Mouse (Mus musculus): Measurements from ENCODE around the gene Slc8a1. TPM values are rescaled to one million over a fixed set of nuclear protein-coding genes. Genes with fewer than 3 reads are reported as not detected.

The Slc8a1 gene
- total and polyA plus RNA-seq, 3 experiments, result 0.11 TPM; not detected in 2

DNA sequence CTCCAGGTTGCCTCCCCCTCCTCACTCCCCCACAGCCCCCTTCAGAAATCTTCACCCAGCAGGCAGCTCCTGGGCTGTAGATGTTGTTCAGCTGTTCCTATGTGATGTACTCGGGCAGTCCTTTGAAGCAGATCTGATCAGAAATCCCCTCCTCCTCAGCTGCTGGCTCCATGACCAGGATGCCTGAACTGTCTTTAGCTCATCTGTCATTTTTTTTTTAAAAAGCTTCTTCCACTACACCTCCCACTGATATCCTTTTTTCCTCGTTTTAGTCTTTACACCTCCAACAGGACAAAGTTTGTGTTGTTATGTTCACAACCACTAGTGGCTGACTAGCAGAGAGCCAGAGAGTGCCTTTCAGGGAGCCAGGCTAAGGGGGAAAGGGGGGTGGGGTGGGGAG lies 69.7 kb downstream of the Slc8a1 start:
- TF ChIP-seq TAL1 (conservative IDR thresholded peaks at IDR 0.05; ENCODE audit: low read depth, low read length) (no peak), POLR2AphosphoS5 (IDR thresholded peaks at IDR 0.05; ENCODE audit: insufficient replicate concordance, low read depth, low read length) (no peak), CTCF (IDR thresholded peaks at IDR 0.05; ENCODE audit: low read depth, low read length) (no peak), GATA2 (IDR thresholded peaks at IDR 0.05; ENCODE audit: borderline replicate concordance, low read depth, low read length) (no peak), GATA1 (IDR thresholded peaks at IDR 0.05; ENCODE audit: borderline replicate concordance, low read length) (no peak)
- Histone ChIP-seq H3K36me3 (replicated peaks) (no peaks in the 10 kb centered on the region), H3K27me3 (ENCODE audit: insufficient read depth, low read length) (no peaks in the 10 kb centered on the region), H3K4me1 (ENCODE audit: insufficient read depth, low read depth, low read length) (no peaks in the 10 kb centered on the region), H3K4me3 (ENCODE audit: low read depth, low read length) (no peak overlapping the region), H3K9me3 (replicated peaks) (peaks cover 36% of the 10 kb centered on the region)
- DNase-seq (ENCODE audit: low spot score) (no peak), ATAC-seq (ENCODE audit: extremely low read depth, insufficient number of reproducible peaks, low FRiP score, poor library complexity, severe bottlenecking) (no peak)

- H3K4me3 ChIP-seq (ENCODE audit: low read depth, low read length), result no peak overlapping the region
- H3K36me3 ChIP-seq (replicated peaks), result no peaks in the 10 kb centered on the region
- H3K4me1 ChIP-seq (ENCODE audit: insufficient read depth, low read depth, low read length), result no peaks in the 10 kb centered on the region
- DNase-seq (ENCODE audit: low spot score) (no peak), ATAC-seq (ENCODE audit: extremely low read depth, insufficient number of reproducible peaks, low FRiP score, poor library complexity, severe bottlenecking) (no peak)
- no peaks in the 10 kb centered on the region for H3K27me3 ChIP-seq (ENCODE audit: insufficient read depth, low read length)
- H3K9me3 ChIP-seq (replicated peaks), result peaks cover 36% of the 10 kb centered on the region
- TF ChIP-seq TAL1 (conservative IDR thresholded peaks at IDR 0.05; ENCODE audit: low read depth, low read length), result no peak
- TF ChIP-seq GATA2 (IDR thresholded peaks at IDR 0.05; ENCODE audit: borderline replicate concordance, low read depth, low read length), result no peak
- TF ChIP-seq POLR2AphosphoS5 (IDR thresholded peaks at IDR 0.05; ENCODE audit: insufficient replicate concordance, low read depth, low read length), result no peak
- no peak for TF ChIP-seq GATA1 (IDR thresholded peaks at IDR 0.05; ENCODE audit: borderline replicate concordance, low read length)
- no peak for TF ChIP-seq CTCF (IDR thresholded peaks at IDR 0.05; ENCODE audit: low read depth, low read length)
Observed at GRCm38 (mm10) chr17:81667935-81668334, 70.2 kb downstream of the Slc8a1 start.

DNA sequence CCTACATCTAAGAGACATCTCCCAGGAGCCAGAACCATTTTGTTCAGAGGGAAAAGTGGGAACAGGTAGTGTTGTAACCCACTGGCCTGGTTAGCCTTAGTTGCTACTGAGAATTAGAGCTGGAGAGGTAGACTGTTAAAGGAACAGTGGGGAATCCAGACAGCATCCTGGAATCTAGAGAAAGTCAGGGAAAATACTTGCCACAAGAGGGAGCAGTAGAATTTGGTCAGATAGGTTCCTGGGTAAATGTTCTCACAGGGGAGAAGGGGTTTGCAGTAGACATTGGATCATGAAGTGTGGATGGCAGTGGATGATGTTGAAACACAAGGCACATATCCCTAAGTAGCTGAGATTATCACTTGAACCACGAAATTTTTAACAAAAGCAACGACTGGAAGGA lies 71.6 kb downstream of the Slc8a1 start:
- Histone ChIP-seq H3K27me3 (ENCODE audit: insufficient read depth, low read length) (no peaks in the 10 kb centered on the region), H3K9me3 (replicated peaks) (peaks cover 29% of the 10 kb centered on the region), H3K36me3 (replicated peaks) (no peaks in the 10 kb centered on the region), H3K4me1 (ENCODE audit: insufficient read depth, low read depth, low read length) (no peaks in the 10 kb centered on the region), H3K4me3 (ENCODE audit: low read depth, low read length) (no peak overlapping the region)
- ATAC-seq (ENCODE audit: extremely low read depth, insufficient number of reproducible peaks, low FRiP score, poor library complexity, severe bottlenecking) (no peak), DNase-seq (ENCODE audit: low spot score) (no peak)
- TF ChIP-seq POLR2AphosphoS5 (IDR thresholded peaks at IDR 0.05; ENCODE audit: insufficient replicate concordance, low read depth, low read length) (no peak), GATA1 (IDR thresholded peaks at IDR 0.05; ENCODE audit: borderline replicate concordance, low read length) (no peak), CTCF (IDR thresholded peaks at IDR 0.05; ENCODE audit: low read depth, low read length) (no peak), TAL1 (conservative IDR thresholded peaks at IDR 0.05; ENCODE audit: low read depth, low read length) (no peak), GATA2 (IDR thresholded peaks at IDR 0.05; ENCODE audit: borderline replicate concordance, low read depth, low read length) (no peak)

DNA sequence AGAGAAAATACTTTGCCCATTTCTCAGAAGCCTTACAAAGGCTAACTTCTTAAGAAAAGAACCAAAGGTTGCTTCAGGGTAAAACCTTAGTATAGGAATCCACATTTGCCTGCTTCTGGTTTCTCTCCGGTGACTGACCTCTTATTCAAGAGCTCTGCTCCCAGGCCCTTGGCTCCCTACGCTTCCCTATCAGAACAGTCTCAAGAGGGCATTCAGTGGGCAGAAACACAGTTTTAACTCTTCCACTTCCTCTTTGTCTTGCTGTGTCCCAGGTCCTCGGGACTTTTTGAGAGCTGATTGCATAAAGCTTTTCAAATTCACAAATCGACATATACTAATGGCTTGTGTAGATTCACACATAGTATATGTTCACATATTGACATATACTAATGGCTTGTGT lies 73.3 kb downstream of the Slc8a1 start:
- Histone ChIP-seq H3K27me3 (ENCODE audit: insufficient read depth, low read length) (no peaks in the 10 kb centered on the region), H3K9me3 (replicated peaks) (peaks cover 21% of the 10 kb centered on the region)
- TF ChIP-seq POLR2AphosphoS5 (IDR thresholded peaks at IDR 0.05; ENCODE audit: insufficient replicate concordance, low read depth, low read length) (no peak), TAL1 (conservative IDR thresholded peaks at IDR 0.05; ENCODE audit: low read depth, low read length) (no peak), GATA1 (IDR thresholded peaks at IDR 0.05; ENCODE audit: borderline replicate concordance, low read length) (no peak), CTCF (IDR thresholded peaks at IDR 0.05; ENCODE audit: low read depth, low read length) (no peak), GATA2 (IDR thresholded peaks at IDR 0.05; ENCODE audit: borderline replicate concordance, low read depth, low read length) (no peak)

DNA sequence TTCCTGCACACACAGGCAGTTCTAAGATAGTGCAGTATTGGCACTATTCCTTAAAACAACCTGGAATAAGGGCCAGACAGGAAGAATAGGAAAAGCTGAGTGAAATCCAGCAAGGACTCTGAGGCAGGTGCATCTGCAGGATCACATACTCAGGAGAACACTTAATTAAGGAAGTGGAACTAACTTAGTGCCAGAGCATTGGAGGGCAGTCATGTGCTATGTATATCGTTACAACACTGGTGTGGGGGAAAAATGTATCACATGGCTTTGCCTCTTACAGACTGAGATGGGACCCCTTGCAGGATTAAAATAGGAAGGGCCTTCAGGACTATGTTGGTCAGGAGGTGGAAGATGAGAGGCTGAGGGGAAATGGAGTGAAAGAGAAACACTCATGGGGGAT lies 80.3 kb downstream of the Slc8a1 start:
- no peak for TF ChIP-seq GATA1 (IDR thresholded peaks at IDR 0.05; ENCODE audit: borderline replicate concordance, low read length)
- DNase-seq (ENCODE audit: low spot score) (no peak), ATAC-seq (ENCODE audit: extremely low read depth, insufficient number of reproducible peaks, low FRiP score, poor library complexity, severe bottlenecking) (no peak)
- Histone ChIP-seq H3K4me1 (ENCODE audit: insufficient read depth, low read depth, low read length) (no peaks in the 10 kb centered on the region), H3K36me3 (replicated peaks) (no peaks in the 10 kb centered on the region), H3K4me3 (ENCODE audit: low read depth, low read length) (no peak overlapping the region), H3K9me3 (replicated peaks) (peaks cover 15% of the 10 kb centered on the region), H3K27me3 (ENCODE audit: insufficient read depth, low read length) (no peaks in the 10 kb centered on the region)

More for the DNA sequence above, 73.3 kb downstream of the Slc8a1 start:
- no peaks in the 10 kb centered on the region for H3K4me1 ChIP-seq (ENCODE audit: insufficient read depth, low read depth, low read length)
- H3K4me3 ChIP-seq (ENCODE audit: low read depth, low read length), result no peak overlapping the region
- DNase-seq (ENCODE audit: low spot score) (no peak), ATAC-seq (ENCODE audit: extremely low read depth, insufficient number of reproducible peaks, low FRiP score, poor library complexity, severe bottlenecking) (no peak)
- no peaks in the 10 kb centered on the region for H3K36me3 ChIP-seq (replicated peaks)

- no peaks in the 10 kb centered on the region for H3K27me3 ChIP-seq (ENCODE audit: insufficient read depth, low read length)
- no peaks in the 10 kb centered on the region for H3K4me1 ChIP-seq (ENCODE audit: insufficient read depth, low read depth, low read length)
- DNase-seq (ENCODE audit: low spot score) (no peak), ATAC-seq (ENCODE audit: extremely low read depth, insufficient number of reproducible peaks, low FRiP score, poor library complexity, severe bottlenecking) (no peak)
- no peaks in the 10 kb centered on the region for H3K36me3 ChIP-seq (replicated peaks)
- H3K4me3 ChIP-seq (ENCODE audit: low read depth, low read length), result no peak overlapping the region
- H3K9me3 ChIP-seq (replicated peaks), result peaks cover 14% of the 10 kb centered on the region
- TF ChIP-seq GATA2 (IDR thresholded peaks at IDR 0.05; ENCODE audit: borderline replicate concordance, low read depth, low read length) (no peak), CTCF (IDR thresholded peaks at IDR 0.05; ENCODE audit: low read depth, low read length) (no peak), TAL1 (conservative IDR thresholded peaks at IDR 0.05; ENCODE audit: low read depth, low read length) (no peak), POLR2AphosphoS5 (IDR thresholded peaks at IDR 0.05; ENCODE audit: insufficient replicate concordance, low read depth, low read length) (no peak), GATA1 (IDR thresholded peaks at IDR 0.05; ENCODE audit: borderline replicate concordance, low read length) (no peak)
Observed at GRCm38 (mm10) chr17:81654548-81654947, 83.6 kb downstream of the Slc8a1 start.

GRCm38 (mm10) chr17:81652958-81653357 lies 85.2 kb downstream of the Slc8a1 start:
- Histone ChIP-seq H3K4me3 (ENCODE audit: low read depth, low read length) (no peak overlapping the region), H3K9me3 (replicated peaks) (peaks cover 24% of the 10 kb centered on the region), H3K27me3 (ENCODE audit: insufficient read depth, low read length) (no peaks in the 10 kb centered on the region), H3K4me1 (ENCODE audit: insufficient read depth, low read depth, low read length) (no peaks in the 10 kb centered on the region), H3K36me3 (replicated peaks) (no peaks in the 10 kb centered on the region)
- no peak for DNase-seq (ENCODE audit: low spot score)
- no peak for ATAC-seq (ENCODE audit: extremely low read depth, insufficient number of reproducible peaks, low FRiP score, poor library complexity, severe bottlenecking)
- TF ChIP-seq CTCF (IDR thresholded peaks at IDR 0.05; ENCODE audit: low read depth, low read length) (no peak), TAL1 (conservative IDR thresholded peaks at IDR 0.05; ENCODE audit: low read depth, low read length) (no peak), GATA1 (IDR thresholded peaks at IDR 0.05; ENCODE audit: borderline replicate concordance, low read length) (no peak), POLR2AphosphoS5 (IDR thresholded peaks at IDR 0.05; ENCODE audit: insufficient replicate concordance, low read depth, low read length) (no peak), GATA2 (IDR thresholded peaks at IDR 0.05; ENCODE audit: borderline replicate concordance, low read depth, low read length) (no peak)
